Mouse (Mus musculus): ENCODE measurements at regions not wholly inside any gene's neighbourhood (a gene's known extent, or its start where the extent isn't known, plus 50 kb on each side); places are given as distances from the start of the nearest gene placed in this dataset.

DNA sequence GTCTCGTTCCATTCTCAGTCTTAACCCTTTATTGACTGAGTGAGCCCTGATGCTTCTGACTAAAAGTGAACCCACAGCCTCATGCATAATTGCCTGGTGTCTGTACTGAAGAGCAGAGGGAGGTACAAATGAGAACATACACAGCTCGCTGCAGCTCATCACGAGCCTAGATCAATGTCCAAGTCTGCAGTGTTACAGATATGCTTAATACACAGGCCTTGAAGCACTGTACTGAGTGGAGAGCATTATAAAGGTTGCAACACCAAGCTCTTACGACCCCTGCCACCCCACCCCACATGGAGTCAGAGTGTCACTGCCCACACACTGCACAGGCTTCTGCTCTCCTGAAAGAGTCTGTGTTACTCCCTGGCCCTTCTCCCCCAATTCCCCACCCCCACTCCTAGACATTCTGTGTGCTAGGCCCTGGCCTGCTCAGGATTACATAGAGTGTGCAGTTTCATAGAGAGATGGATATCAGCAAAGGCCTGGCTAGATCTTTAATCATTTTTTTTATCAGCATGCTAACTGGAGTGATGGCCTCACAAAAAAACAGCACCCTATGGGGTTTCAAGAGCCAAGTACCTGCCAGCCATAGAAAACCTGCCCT is 108.5 kb upstream of the Gm12830 start:
- intact Hi-C loops (cut with DNase I), result no loop called here

DNA sequence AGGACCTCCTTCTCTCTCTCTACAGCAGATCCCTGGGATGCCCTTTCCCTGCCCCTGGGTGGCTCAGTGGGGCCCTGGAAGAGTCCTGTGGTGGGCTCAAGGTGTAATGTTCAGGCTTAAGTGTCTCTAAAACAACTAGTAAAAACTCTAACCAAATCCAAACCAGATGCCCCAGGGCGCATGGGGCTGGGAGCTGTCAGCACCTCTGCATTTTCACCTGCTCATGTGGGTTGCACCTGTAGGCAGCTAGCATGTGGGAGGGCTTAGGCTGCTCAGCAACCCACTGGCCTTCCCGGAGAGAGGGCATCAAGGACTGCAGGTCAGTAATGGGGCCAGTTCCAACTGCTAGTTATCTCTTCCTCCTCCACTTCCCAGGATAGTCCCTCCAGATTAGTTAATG is 104.8 kb upstream of the Gm12830 start:
- intact Hi-C loops (cut with DNase I), result no loop called here

DNA sequence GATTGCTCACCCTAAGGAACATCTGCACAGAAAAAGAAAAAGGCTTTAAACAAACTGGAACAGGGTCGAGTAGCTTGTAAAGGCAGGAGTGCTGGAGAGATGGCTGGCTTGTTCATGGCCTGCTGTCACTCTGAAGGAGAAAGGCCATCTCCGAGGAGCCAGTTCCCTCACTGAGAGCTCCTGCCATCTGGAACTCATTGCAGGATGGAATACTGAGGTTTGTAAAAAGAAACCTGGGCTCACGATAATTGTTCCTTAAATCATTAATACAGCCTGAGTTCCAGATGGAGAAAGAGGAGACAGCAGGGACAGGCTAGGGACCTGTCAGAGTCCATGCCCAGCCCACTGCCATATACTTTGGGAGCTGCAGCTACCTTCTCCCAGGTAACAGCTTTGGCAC is 100.8 kb upstream of the Gm12830 start:
- intact Hi-C loops (cut with DNase I), result no loop called here

DNA sequence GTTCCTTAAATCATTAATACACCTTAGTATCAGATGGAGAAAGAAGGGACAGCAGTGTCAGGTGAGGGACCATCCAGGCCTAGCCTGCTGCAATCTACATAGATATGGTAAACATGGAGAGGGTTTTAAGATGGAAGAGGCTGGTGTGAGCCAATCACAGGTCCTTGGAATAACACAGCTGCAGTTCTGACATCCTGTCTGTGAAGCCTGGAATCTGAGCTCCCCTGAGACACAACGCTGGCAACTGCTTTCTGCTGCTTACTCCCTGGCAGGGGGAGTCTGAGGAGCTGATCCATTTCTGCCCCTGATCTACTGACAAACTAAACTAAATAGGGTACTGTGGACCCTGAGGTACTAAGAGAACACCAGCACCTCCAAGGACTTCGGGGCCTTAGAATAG is 100.1 kb upstream of the Gm12830 start:
- intact Hi-C loops (cut with DNase I), result no loop called here

DNA sequence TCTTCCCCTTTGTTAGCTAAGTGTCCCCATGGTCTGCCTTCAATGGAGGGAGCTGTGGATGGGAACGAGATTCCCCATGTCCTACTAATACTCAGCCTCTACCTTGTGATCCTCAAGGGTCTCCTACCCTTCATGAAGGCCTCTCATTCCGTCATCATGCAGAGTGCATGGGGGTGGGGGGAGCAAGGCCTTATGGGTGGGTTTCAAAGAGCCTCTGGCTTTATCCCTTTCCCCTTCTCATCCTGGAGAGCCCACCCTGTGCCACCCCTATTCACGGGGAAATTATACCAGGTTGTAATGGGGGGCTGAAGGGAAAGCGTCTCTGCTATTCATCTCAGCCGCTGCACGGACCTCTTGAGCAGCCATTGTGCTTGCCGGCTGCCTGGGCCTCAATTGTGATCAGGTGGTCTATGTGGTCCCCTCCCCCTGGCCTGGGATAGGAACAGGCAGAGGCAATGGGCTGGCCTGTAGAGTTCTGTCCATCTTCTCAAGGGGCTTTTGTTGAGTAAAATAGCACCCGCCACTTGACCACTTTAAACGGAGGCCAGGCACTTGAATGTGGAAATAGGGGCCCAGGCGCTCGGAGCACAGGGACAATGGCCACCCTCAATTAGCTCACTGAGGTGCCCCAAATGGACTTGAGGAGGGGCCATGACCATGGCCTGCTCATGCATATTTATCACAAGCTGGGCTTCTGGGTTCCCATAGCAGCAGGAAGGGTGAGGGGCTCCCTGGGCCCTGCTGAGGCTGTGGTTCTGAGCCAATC is 93.1 kb upstream of the Gm12830 start:
- intact Hi-C loops (cut with DNase I), result no loop called here

DNA sequence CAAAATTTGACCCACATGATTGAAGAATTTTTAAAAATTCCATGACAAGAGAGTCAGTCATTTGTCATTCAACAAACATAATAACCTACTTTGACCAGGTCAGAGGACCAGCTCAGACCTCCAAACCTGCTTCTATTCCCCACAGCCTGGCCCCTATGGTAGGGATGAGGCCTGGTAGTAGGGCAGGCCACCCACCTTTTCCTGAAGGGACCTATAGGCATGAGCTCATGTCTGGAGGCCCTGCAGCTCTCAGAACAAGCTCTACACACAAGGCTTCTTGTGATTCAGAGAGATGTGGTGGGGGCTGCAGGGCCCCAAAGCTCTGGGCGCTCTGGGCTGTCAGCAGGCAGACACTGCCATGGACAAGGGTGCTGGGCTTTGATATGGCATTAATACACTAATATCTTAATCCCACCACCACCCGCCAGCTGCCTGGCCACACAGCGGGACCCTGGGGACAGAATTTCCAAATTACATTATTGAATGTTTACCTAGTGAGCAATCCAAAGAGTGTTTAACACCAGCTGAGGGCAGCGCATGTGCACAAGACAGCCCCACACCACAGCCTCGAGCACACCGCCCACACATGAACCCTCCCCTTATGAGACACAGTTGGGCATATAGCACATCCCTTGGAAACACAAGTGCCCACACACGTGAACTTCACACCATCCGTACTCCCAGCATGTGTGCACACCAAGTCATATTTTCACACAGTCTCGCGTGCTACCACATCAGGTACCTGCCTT is 88.1 kb upstream of the Gm12830 start:
- intact Hi-C loops (cut with DNase I), result no loop called here

DNA sequence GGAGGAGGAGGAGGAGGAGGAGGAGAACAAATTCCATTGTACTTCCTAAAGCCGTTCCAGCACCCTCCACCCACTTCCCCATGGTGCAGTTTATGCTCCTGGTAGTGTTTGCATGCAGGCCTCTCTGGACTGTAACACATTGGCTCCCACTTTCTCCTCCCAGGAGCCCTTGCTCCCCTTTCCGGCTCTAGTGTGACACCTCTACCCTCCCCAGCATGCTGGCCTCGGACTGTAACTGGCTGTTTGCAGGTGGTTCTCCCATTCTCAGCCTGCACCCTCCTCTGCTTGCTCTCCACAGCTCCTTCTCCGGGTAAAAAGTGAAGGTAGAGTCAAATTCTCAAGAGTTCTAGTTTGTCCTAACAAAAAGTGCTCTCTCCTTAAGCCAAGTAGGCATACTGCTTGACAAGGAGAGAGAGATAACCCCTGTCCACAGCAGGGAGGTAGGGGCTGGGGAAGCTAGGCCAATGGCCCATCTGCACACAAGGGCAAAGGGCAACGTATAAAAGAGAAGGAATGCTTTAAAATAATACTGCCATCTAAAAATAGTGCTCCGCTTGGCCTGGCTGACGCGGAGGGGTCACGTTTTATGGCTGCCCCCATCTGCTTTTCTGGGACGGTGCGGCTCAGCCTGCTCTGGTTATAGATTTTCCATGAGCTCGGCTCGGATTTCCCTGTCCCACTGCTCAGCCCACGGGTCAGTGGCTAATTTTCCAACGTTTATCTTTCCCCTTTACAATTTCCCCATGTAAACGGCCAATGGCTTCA is 82.4 kb upstream of the Gm12830 start:
- intact Hi-C loops (cut with DNase I), result no loop called here

DNA sequence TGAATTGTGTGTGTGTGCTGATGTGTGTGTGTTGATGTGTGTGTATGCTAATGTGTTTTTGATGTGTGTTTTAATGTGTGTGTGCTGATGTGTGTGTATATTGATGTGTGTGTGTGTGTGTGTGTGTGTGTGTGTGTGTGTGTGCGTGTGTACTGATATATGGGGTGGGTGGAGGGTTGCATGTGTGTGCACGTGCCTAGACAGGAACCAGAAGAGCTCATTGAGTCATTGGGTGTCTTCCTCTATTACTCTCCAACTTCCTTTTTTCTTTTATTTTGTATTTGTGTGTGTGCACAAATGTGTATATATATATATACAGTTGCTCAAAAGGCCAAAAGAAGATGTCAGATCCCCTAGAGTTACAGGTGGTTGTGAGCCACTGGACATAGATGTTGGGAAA is 73.4 kb upstream of the Gm12830 start:
- intact Hi-C loops (cut with DNase I), result no loop called here

DNA sequence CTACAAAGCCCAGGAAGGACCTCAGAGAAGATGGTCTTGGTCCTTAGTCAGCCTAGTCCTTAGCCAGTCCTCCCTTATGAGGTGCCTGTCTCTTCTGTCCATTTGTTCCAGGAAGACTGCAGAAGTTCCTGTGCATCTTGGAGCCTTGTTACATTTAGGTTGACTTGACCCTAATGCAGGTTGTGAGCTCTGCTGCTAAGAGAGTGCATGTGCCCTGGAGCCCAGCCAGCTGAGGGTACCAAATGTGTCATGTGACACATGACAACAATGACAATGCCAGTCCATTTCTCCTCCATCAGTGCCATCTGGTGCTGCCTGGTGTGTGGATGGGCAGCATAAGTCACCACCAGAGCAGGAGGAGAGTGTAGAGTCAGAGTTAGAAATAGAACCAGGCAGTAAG is 61.7 kb upstream of the Gm12830 start:
- intact Hi-C loops (cut with DNase I), result no loop called here

DNA sequence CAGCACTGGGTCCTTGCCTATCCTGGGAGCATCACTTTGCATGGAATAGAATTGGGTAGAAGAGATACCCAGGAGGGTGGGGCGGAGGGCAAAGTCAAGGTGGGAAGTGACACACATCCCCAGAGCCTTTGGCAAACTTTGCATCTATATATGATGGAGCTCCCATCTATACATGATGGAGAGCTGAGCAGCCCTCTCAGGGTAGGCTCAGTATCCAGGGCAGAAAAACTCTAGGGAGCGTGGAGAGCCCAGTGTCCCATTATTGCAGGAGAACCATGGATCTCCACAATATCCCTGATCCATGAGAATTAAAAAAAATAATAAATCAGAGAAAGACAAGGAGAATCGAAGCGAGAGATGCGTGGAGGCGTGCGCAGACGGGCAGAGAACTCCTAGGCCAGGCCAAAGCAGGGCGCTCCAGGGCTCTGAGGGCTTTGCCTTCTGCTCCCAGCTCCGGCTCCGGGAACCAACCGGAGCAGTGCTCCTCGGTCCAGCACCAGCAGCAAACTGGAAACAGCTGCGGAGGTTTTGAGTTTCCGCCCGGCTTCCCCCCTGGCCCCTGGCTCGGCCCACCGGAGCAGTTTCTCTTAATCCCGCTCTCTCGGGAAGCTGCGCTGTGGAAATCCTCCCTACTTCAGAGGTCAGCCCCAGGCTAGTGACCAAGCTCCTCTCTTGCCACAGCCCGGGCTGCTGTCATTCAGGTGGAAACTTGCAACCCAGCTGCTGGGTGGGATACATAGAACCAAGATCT is 54.7 kb upstream of the Gm12830 start:
- intact Hi-C loops (cut with DNase I), result no loop called here

Data from adrenal gland (tissue).